Mouse (Mus musculus) CD4-positive naive resting alpha-beta T cell, adult 76 days (primary cell): ENCODE measurements around the gene Adipor1. TPM values are rescaled to one million over a fixed set of nuclear protein-coding genes. Genes with fewer than 3 reads are reported as not detected.

ENCODE experiments used
- total RNA-seq: library from RNA; stranded (reverse); gene quantifications from one replicate; pipeline ENCODE4 v1.2.4, GENCODE M21; 2023

Gene Adipor1
- 73.8 TPM for total RNA-seq

GRCm38 (mm10) chr1:134415168-134415831, at the start of gene Adipor1:
Gene Adipor1 (plus strand): TSS chr1:134415378.

GRCm38 (mm10) chr1:134385666-134386065, 29.5 kb upstream of the Adipor1 start, which contains the start of gene 4933406M09Rik:
Gene 4933406M09Rik (plus strand): TSS chr1:134385940.

GRCm38 (mm10) chr1:134405509-134406413, 9.4 kb upstream of the Adipor1 start, which contains the start of gene Cyb5r1:
Gene Cyb5r1 (plus strand): TSS chr1:134405559.

GRCm38 (mm10) chr1:134454904-134455824, 40.0 kb downstream of the Adipor1 start, which contains the start of gene Klhl12:
Gene Klhl12 (plus strand): TSS chr1:134455531.

Other genes starting within 250 kb of the Adipor1 start
- not detected for gene Chil1, start 233.2 kb upstream of the Adipor1 start, total RNA-seq
- not detected for gene Mybph, start 221.9 kb upstream of the Adipor1 start, total RNA-seq
- gene Adora1, start 179.9 kb upstream of the Adipor1 start, total RNA-seq = not detected
- gene Myog, start 125.4 kb upstream of the Adipor1 start, total RNA-seq = not detected
- 1.3 TPM for gene Ppfia4, start 82.5 kb upstream of the Adipor1 start, total RNA-seq
- 77.3 TPM for gene Tmem183a, start 53.4 kb upstream of the Adipor1 start, total RNA-seq
- not detected for gene 4933406M09Rik, start 29.4 kb upstream of the Adipor1 start, total RNA-seq
- gene Cyb5r1, start 9.8 kb upstream of the Adipor1 start, total RNA-seq = 9.9 TPM
- gene Klhl12, start 40.2 kb downstream of the Adipor1 start, total RNA-seq = 46.4 TPM
- gene Rabif, start 79.3 kb downstream of the Adipor1 start, total RNA-seq = 21.4 TPM
- not detected for gene Mgat4e, start 134.3 kb downstream of the Adipor1 start, total RNA-seq
- gene Kdm5b, start 144.8 kb downstream of the Adipor1 start, total RNA-seq = 68.2 TPM
- gene Syt2, start 231.3 kb downstream of the Adipor1 start, total RNA-seq = not detected